Mouse (Mus musculus): ENCODE results near the gene Olfr998. TPM values are rescaled to one million over a fixed set of nuclear protein-coding genes. Genes with fewer than 3 reads are reported as not detected.
"Not testable (repeated sequence)": the region's sequence is repeated elsewhere in the genome, so short reads cannot be mapped to it uniquely, and the experiment has no call there.

Olfr998 gene
- not detected in 2 replicates for polyA plus RNA-seq (2012; rRNA removed)

GRCm38 (mm10) chr2:85588648-85589047, at the start of gene Olfr998:
Gene Olfr998 (plus strand): TSS chr2:85588948.
- 84% methylated on average over 2 of the region's 2 CpGs for WGBS
- H3K4me1 ChIP-seq (ENCODE audit: control insufficient read depth, insufficient read depth, low read length); H3K4me3 ChIP-seq (ENCODE audit: insufficient read depth, low read depth, low read length); H3K27ac ChIP-seq (ENCODE audit: insufficient read depth, low read depth, low read length); H3K27me3 ChIP-seq (replicated peaks; ENCODE audit: control insufficient read depth, insufficient read depth, low read length); H3K36me3 ChIP-seq (ENCODE audit: control insufficient read depth, insufficient read depth, low read length); DNase-seq: not testable (repeated sequence)

- TF ChIP-seq CTCF (conservative IDR thresholded peaks at IDR 0.05; ENCODE audit: insufficient read depth, insufficient read length, low read depth, low read length): no peak
- no peak for TF ChIP-seq POLR2A (IDR thresholded peaks at IDR 0.05; ENCODE audit: low read depth, low read length)
- Histone ChIP-seq H3K27me3 (replicated peaks; ENCODE audit: control insufficient read depth, insufficient read depth, low read length) (no peaks in the 10 kb centered on the region; the same call in 1 of the 2 replicates), H3K4me1 (ENCODE audit: control insufficient read depth, insufficient read depth, low read length) (no peaks in the 10 kb centered on the region), H3K27ac (ENCODE audit: insufficient read depth, low read depth, low read length) (no peak overlapping the region), H3K4me3 (ENCODE audit: insufficient read depth, low read depth, low read length) (no peak overlapping the region), H3K36me3 (ENCODE audit: control insufficient read depth, insufficient read depth, low read length) (no peaks in the 10 kb centered on the region)
- 56% methylated on average over 1 of the region's 1 CpGs for WGBS
- no peak for DNase-seq
Measured at GRCm38 (mm10) chr2:85554806-85555205, 33.9 kb upstream of the Olfr998 start.

- Histone ChIP-seq H3K36me3 (ENCODE audit: control insufficient read depth, insufficient read depth, low read length) (no peaks in the 10 kb centered on the region), H3K4me3 (ENCODE audit: insufficient read depth, low read depth, low read length) (no peak overlapping the region), H3K4me1 (ENCODE audit: control insufficient read depth, insufficient read depth, low read length) (no peaks in the 10 kb centered on the region), H3K27ac (ENCODE audit: insufficient read depth, low read depth, low read length) (no peak overlapping the region), H3K27me3 (replicated peaks; ENCODE audit: control insufficient read depth, insufficient read depth, low read length) (no peaks in the 10 kb centered on the region)
- no peak for DNase-seq
- no peak for TF ChIP-seq POLR2A (IDR thresholded peaks at IDR 0.05; ENCODE audit: low read depth, low read length)
- no peak for TF ChIP-seq CTCF (conservative IDR thresholded peaks at IDR 0.05; ENCODE audit: insufficient read depth, insufficient read length, low read depth, low read length)
- WGBS: 38% methylated on average over 4 of the region's 4 CpGs
Measured at GRCm38 (mm10) chr2:85560226-85560625, 28.5 kb upstream of the Olfr998 start.

- DNase-seq: peak; percentile 41
- Histone ChIP-seq H3K4me3 (ENCODE audit: insufficient read depth, low read depth, low read length) (no peak overlapping the region), H3K4me1 (ENCODE audit: control insufficient read depth, insufficient read depth, low read length) (no peaks in the 10 kb centered on the region), H3K36me3 (ENCODE audit: control insufficient read depth, insufficient read depth, low read length) (no peaks in the 10 kb centered on the region), H3K27ac (ENCODE audit: insufficient read depth, low read depth, low read length) (no peak overlapping the region), H3K27me3 (replicated peaks; ENCODE audit: control insufficient read depth, insufficient read depth, low read length) (no peaks in the 10 kb centered on the region)
- TF ChIP-seq POLR2A (IDR thresholded peaks at IDR 0.05; ENCODE audit: low read depth, low read length) (no peak), CTCF (conservative IDR thresholded peaks at IDR 0.05; ENCODE audit: insufficient read depth, insufficient read length, low read depth, low read length) (peak; percentile 54)
- 24% methylated on average over 4 of the region's 4 CpGs for WGBS
Measured at GRCm38 (mm10) chr2:85561187-85561586, 27.6 kb upstream of the Olfr998 start.

GRCm38 (mm10) chr2:85578915-85579314, 9.8 kb upstream of the Olfr998 start, which contains the start of gene Olfr996:
Gene Olfr996 (plus strand): TSS chr2:85579215.
- Histone ChIP-seq H3K27me3 (replicated peaks; ENCODE audit: control insufficient read depth, insufficient read depth, low read length) (no peaks in the 10 kb centered on the region), H3K4me1 (ENCODE audit: control insufficient read depth, insufficient read depth, low read length) (no peaks in the 10 kb centered on the region), H3K27ac (ENCODE audit: insufficient read depth, low read depth, low read length) (no peak within 1 kb of the TSS), H3K36me3 (ENCODE audit: control insufficient read depth, insufficient read depth, low read length) (no peaks in the 10 kb centered on the region), H3K4me3 (ENCODE audit: insufficient read depth, low read depth, low read length) (no peak within 1 kb of the TSS)
- TF ChIP-seq POLR2A (IDR thresholded peaks at IDR 0.05; ENCODE audit: low read depth, low read length): no peak
- no peak for TF ChIP-seq CTCF (conservative IDR thresholded peaks at IDR 0.05; ENCODE audit: insufficient read depth, insufficient read length, low read depth, low read length)
- no peak for DNase-seq

- Histone ChIP-seq H3K4me3 (ENCODE audit: insufficient read depth, low read depth, low read length) (no peak within 1 kb of the TSS), H3K27me3 (replicated peaks; ENCODE audit: control insufficient read depth, insufficient read depth, low read length) (no peaks in the 10 kb centered on the region), H3K36me3 (ENCODE audit: control insufficient read depth, insufficient read depth, low read length) (no peaks in the 10 kb centered on the region), H3K27ac (ENCODE audit: insufficient read depth, low read depth, low read length) (no peak within 1 kb of the TSS), H3K4me1 (ENCODE audit: control insufficient read depth, insufficient read depth, low read length) (no peaks in the 10 kb centered on the region)
- no peak for TF ChIP-seq POLR2A (IDR thresholded peaks at IDR 0.05; ENCODE audit: low read depth, low read length)
- WGBS: 67% methylated on average over 1 of the region's 1 CpGs
- DNase-seq: no peak
Measured at GRCm38 (mm10) chr2:85611803-85612202, 23.1 kb downstream of the Olfr998 start, which contains the start of gene Olfr1000. Gene Olfr1000 (minus strand): TSS chr2:85611903.

Other genes starting within 250 kb of the Olfr998 start
- not detected in 2 replicates for gene Olfr987, start 249.6 kb upstream of the Olfr998 start, polyA plus RNA-seq (2012; rRNA removed)
- gene Olfr988, start 225.7 kb upstream of the Olfr998 start, polyA plus RNA-seq (2012; rRNA removed): not detected in 2 replicates
- not detected in 2 replicates for gene Olfr992, start 179.5 kb upstream of the Olfr998 start, polyA plus RNA-seq (2012; rRNA removed)
- not detected in 2 replicates for gene Olfr993, start 174.1 kb upstream of the Olfr998 start, polyA plus RNA-seq (2012; rRNA removed)
- not detected in 2 replicates for gene Olfr994, start 152.5 kb upstream of the Olfr998 start, polyA plus RNA-seq (2012; rRNA removed)
- not detected in 2 replicates for gene Olfr995, start 145.3 kb upstream of the Olfr998 start, polyA plus RNA-seq (2012; rRNA removed)
- gene 4833423E24Rik, start 69.9 kb upstream of the Olfr998 start, polyA plus RNA-seq (2012; rRNA removed): not detected in 2 replicates
- not detected in 2 replicates for gene Olfr996, start 9.7 kb upstream of the Olfr998 start, polyA plus RNA-seq (2012; rRNA removed)
- gene Olfr1000, start 23.0 kb downstream of the Olfr998 start, polyA plus RNA-seq (2012; rRNA removed): not detected in 2 replicates
- gene Olfr1002, start 61.8 kb downstream of the Olfr998 start, polyA plus RNA-seq (2012; rRNA removed): not detected in 2 replicates
- gene Olfr154, start 75.5 kb downstream of the Olfr998 start, polyA plus RNA-seq (2012; rRNA removed): not detected in 2 replicates
- not detected in 2 replicates for gene Olfr1006, start 89.8 kb downstream of the Olfr998 start, polyA plus RNA-seq (2012; rRNA removed)
- not detected in 2 replicates for gene Olfr1008, start 100.5 kb downstream of the Olfr998 start, polyA plus RNA-seq (2012; rRNA removed)
- not detected in 2 replicates for gene Olfr1009, start 126.5 kb downstream of the Olfr998 start, polyA plus RNA-seq (2012; rRNA removed)
- gene Olfr1012, start 173.8 kb downstream of the Olfr998 start, polyA plus RNA-seq (2012; rRNA removed): not detected in 2 replicates
- gene Olfr1013, start 178.2 kb downstream of the Olfr998 start, polyA plus RNA-seq (2012; rRNA removed): not detected in 2 replicates
- not detected in 2 replicates for gene Olfr1014, start 183.8 kb downstream of the Olfr998 start, polyA plus RNA-seq (2012; rRNA removed)
- gene Olfr1015, start 193.1 kb downstream of the Olfr998 start, polyA plus RNA-seq (2012; rRNA removed): not detected in 2 replicates
- gene Olfr1016, start 213.6 kb downstream of the Olfr998 start, polyA plus RNA-seq (2012; rRNA removed): not detected in 2 replicates
- gene Olfr1018, start 229.5 kb downstream of the Olfr998 start, polyA plus RNA-seq (2012; rRNA removed): not detected in 2 replicates

Data from kidney, adult 2 months (tissue).